Mouse (Mus musculus): ENCODE measurements around the gene Pex12. TPM values are rescaled to one million over a fixed set of nuclear protein-coding genes. Genes with fewer than 3 reads are reported as not detected.

Pex12 gene
- polyA plus RNA-seq, 1 experiment from 2014 or later, result 15.4 TPM

Other genes starting within 250 kb of the Pex12 start
- 0.96 and 1.2 TPM in 2 replicates for gene Slfn2, start 237.5 kb downstream of the Pex12 start, polyA plus RNA-seq (2016; fragmentation: Nextera tagmentation; extraction: Ambion mirVana)
- not detected in 2 replicates for gene Slfn1, start 185.7 kb downstream of the Pex12 start, polyA plus RNA-seq (2016; fragmentation: Nextera tagmentation; extraction: Ambion mirVana)
- gene Slfn4, start 127.4 kb downstream of the Pex12 start, polyA plus RNA-seq (2016; fragmentation: Nextera tagmentation; extraction: Ambion mirVana), result not detected in 2 replicates
- 0.28 and 0.53 TPM in 2 replicates for gene Slfn3, start 111.3 kb downstream of the Pex12 start, polyA plus RNA-seq (2016; fragmentation: Nextera tagmentation; extraction: Ambion mirVana)
- gene Slfn14, start 15.9 kb downstream of the Pex12 start, polyA plus RNA-seq (2016; fragmentation: Nextera tagmentation; extraction: Ambion mirVana), result 0.73 and 0.84 TPM in 2 replicates
- gene Ap2b1, start 3.6 kb downstream of the Pex12 start, polyA plus RNA-seq (2016; fragmentation: Nextera tagmentation; extraction: Ambion mirVana), result 95.7 and 110 TPM in 2 replicates
- gene Rasl10b, start 106.6 kb upstream of the Pex12 start, polyA plus RNA-seq (2016; fragmentation: Nextera tagmentation; extraction: Ambion mirVana), result 11.0 and 13.9 TPM in 2 replicates
- gene Gas2l2, start 126.9 kb upstream of the Pex12 start, polyA plus RNA-seq (2016; fragmentation: Nextera tagmentation; extraction: Ambion mirVana), result 0.08 and 0.22 TPM in 2 replicates
- 0.29 and 0.35 TPM in 2 replicates for gene 1700020L24Rik, start 135.1 kb upstream of the Pex12 start, polyA plus RNA-seq (2016; fragmentation: Nextera tagmentation; extraction: Ambion mirVana)
- gene Mmp28, start 160.5 kb upstream of the Pex12 start, polyA plus RNA-seq (2016; fragmentation: Nextera tagmentation; extraction: Ambion mirVana), result 1.5 and 2.7 TPM in 2 replicates
- 14.7 and 20.0 TPM in 2 replicates for gene Taf15, start 170.5 kb upstream of the Pex12 start, polyA plus RNA-seq (2016; fragmentation: Nextera tagmentation; extraction: Ambion mirVana)
- 0.10 TPM in 1 of 2 replicates, not detected in the other for gene Heatr9, start 219.6 kb upstream of the Pex12 start, polyA plus RNA-seq (2016; fragmentation: Nextera tagmentation; extraction: Ambion mirVana)
- not detected in 2 replicates for gene Ccl5, start 227.9 kb upstream of the Pex12 start, polyA plus RNA-seq (2016; fragmentation: Nextera tagmentation; extraction: Ambion mirVana)

Data from forebrain, embryonic 12.5 days (tissue).